Mouse (Mus musculus) MEL (cell line): ENCODE data around the gene Psmb10.

Experiments used
- CTCF ChIP-seq, 3 experiments: IDR thresholded peaks in 2 of 3; conservative IDR thresholded peaks in 1 of 3; 2 replicates each; pipeline ENCODE4 v1.5.1; 2011 to 2012; ENCODE audit warnings: low read length in 3 of 3, low read depth in 2 of 3, mild to moderate bottlenecking in 2 of 3, improper control_type of control experiment in 1 of 3, inconsistent platforms in 1 of 3, mixed read lengths in 1 of 3, moderate library complexity in 1 of 3; ENCODE audit not compliant: control insufficient read depth in 1 of 3, insufficient read depth in 1 of 3, poor library complexity in 1 of 3, severe bottlenecking in 1 of 3
- GATA1 ChIP-seq: IDR thresholded peaks from 2 replicates; pipeline ENCODE4 v1.6.1; 2011; ENCODE audit warnings: low read depth, low read length, improper control_type of control experiment

DNA sequence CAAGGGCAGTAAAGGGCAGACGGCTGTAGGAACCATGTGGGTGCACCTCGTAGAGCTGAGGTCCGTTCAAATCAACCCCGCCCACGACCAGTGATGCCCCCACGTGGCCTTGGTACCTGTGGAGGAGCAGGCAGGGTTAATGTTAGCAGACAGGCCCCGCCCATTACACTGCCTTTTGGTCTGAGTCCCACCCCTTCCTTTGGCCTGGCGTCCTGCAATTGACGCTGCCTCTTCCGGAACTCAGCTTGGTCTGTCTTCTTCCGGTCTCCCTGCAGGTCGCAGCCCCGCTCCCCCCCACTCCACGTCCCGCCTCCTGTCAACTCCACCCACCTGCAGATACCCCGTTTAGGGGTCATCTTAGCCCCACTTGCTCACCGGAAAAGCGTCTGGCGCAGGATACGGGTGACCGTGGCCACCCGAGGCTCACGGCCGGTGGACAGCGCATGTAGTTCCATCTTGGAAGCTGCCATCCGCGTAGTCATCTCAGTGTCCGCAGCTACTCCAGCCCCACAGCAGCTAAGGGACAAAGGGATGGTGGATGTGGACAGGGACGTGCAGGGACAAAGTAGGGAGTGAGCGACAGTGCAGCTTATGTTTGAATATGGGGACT, 1.3 kb downstream of the Psmb10 start:
- TF ChIP-seq CTCF (IDR thresholded peaks at IDR 0.05 in 2 of 3, conservative IDR thresholded peaks at IDR 0.05 in 1 of 3; ENCODE audit: control insufficient read depth in 1 of 3, insufficient read depth in 1 of 3, low read depth in 2 of 3, low read length in 3 of 3, poor library complexity in 1 of 3, severe bottlenecking in 1 of 3), result no peak
- no peak for TF ChIP-seq GATA1
